Mouse (Mus musculus) midbrain, embryonic 16.5 days (tissue): ENCODE results near the gene Kcnc1. TPM values are rescaled to one million over a fixed set of nuclear protein-coding genes. Genes with fewer than 3 reads are reported as not detected.

Experiments
- ATAC-seq: fragments of 200-750 bp; cut with Nextera tagmentation; 2 replicates; pipeline ENCODE4 v1.8.0; 2017; ENCODE audit warnings: moderate TSS enrichment
- H3K27ac ChIP-seq: fragments of 300-500 bp; sonication (generic); 2 replicates; pipeline ENCODE4 v1.5.1; 2014; ENCODE audit warnings: mild to moderate bottlenecking, low read length, mixed read lengths
- H3K27me3 ChIP-seq: fragments of 300-500 bp; sonication (generic); 2 replicates; pipeline ENCODE4 v1.6.1; 2014; ENCODE audit warnings: low read depth, low read length, mixed read lengths; ENCODE audit not compliant: control insufficient read depth, insufficient read depth
- H3K36me3 ChIP-seq: fragments of 300-500 bp; sonication (generic); 2 replicates; pipeline ENCODE4 v1.6.1; 2014; ENCODE audit warnings: mild to moderate bottlenecking, low read length, moderate library complexity, mixed read lengths; ENCODE audit not compliant: control insufficient read depth, insufficient read depth
- H3K4me1 ChIP-seq: fragments of 300-500 bp; sonication (generic); 2 replicates; pipeline ENCODE4 v1.6.1; 2014; ENCODE audit warnings: mild to moderate bottlenecking, low read length, mixed read lengths; ENCODE audit not compliant: control insufficient read depth, insufficient read depth
- H3K4me2 ChIP-seq: fragments of 300-500 bp; sonication (generic); 2 replicates; pipeline ENCODE4 v1.6.1; 2014; ENCODE audit warnings: mild to moderate bottlenecking, low read length, mixed read lengths
- H3K4me3 ChIP-seq: fragments of 300-500 bp; sonication (generic); 2 replicates; pipeline ENCODE4 v1.5.1; 2014; ENCODE audit warnings: low read depth, mild to moderate bottlenecking, low read length, moderate library complexity, mixed read lengths
- H3K9ac ChIP-seq: fragments of 300-500 bp; sonication (generic); 2 replicates; pipeline ENCODE4 v1.6.1; 2014; ENCODE audit warnings: low read depth, low read length, mixed read lengths
- H3K9me3 ChIP-seq: fragments of 300-500 bp; sonication (generic); replicated peaks from 2 replicates; pipeline ENCODE4 v1.6.1; 2014; ENCODE audit warnings: mild to moderate bottlenecking, low read length, mixed read lengths; ENCODE audit not compliant: control insufficient read depth, poor library complexity, severe bottlenecking
- WGBS: fragments of 180-500 bp; shearing (Covaris S2); extraction: QIAGEN DNeasy Blood & Tissue Kit; methylation state at CpG from one replicate; pipeline ENCODE4 v1.1.7; 2014; 5-methylcytosine and 5-hydroxymethylcytosine counted together
- polyA plus RNA-seq: library from polyadenylated mRNA; unstranded; fragments of >200 nt; fragmentation: Nextera tagmentation; extraction: Ambion mirVana; gene quantifications from 2 replicates; pipeline ENCODE4 v1.2.1, GENCODE M21; 2015

The Kcnc1 gene
- polyA plus RNA-seq, 1 experiment from 2014 or later = 11.4 TPM

- no peak overlapping the region for H3K27ac ChIP-seq
- H3K9me3 ChIP-seq = no peaks in the 10 kb centered on the region
- no peak overlapping the region for H3K4me2 ChIP-seq
- H3K27me3 ChIP-seq = peaks cover 7% of the 10 kb centered on the region
- ATAC-seq = no peak
- no peaks in the 10 kb centered on the region for H3K36me3 ChIP-seq
- H3K4me3 ChIP-seq = no peak overlapping the region
- H3K4me1 ChIP-seq = 0 out of 2 replicates have a peak, but pooled peaks cover 2% of the 10 kb centered on the region
- 74% methylated on average over 4 of the region's 4 CpGs for WGBS
- no peak overlapping the region for H3K9ac ChIP-seq
Observed at GRCm38 (mm10) chr7:46390226-46390625, 6.1 kb upstream of the Kcnc1 start.

DNA sequence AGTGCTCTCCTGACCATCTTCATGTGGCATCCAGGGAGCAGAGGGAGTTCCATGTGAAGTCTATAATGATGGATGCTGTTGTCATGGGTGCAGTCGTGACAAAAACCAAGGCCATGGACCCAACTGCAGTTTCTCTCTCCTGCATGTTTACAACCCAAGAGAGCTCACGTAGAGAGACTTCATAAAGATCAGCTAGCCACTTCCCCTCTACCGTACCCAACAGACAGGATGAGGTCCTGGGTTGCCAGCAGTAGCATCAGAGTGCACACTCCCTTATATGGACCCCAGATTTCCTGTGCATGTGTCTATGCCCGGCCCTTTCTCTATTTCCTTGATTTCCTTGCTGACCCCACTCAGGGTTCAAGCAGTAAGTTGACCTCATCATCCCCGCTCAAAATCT lies 4.6 kb upstream of the Kcnc1 start:
- H3K27me3 ChIP-seq = peaks cover 9% of the 10 kb centered on the region
- WGBS = 77% methylated on average over 5 of the region's 5 CpGs
- no peak for ATAC-seq
- no peak overlapping the region for H3K4me2 ChIP-seq
- no peak overlapping the region for H3K27ac ChIP-seq
- no peaks in the 10 kb centered on the region for H3K9me3 ChIP-seq
- H3K4me1 ChIP-seq = peaks cover 7% of the 10 kb centered on the region; the same call in 1 of the 2 replicates
- no peaks in the 10 kb centered on the region for H3K36me3 ChIP-seq
- H3K4me3 ChIP-seq = no peak overlapping the region
- no peak overlapping the region for H3K9ac ChIP-seq

GRCm38 (mm10) chr7:46393116-46393515 lies 3.2 kb upstream of the Kcnc1 start:
- Histone ChIP-seq H3K36me3 (no peaks in the 10 kb centered on the region), H3K27ac (no peak overlapping the region), H3K9me3 (no peaks in the 10 kb centered on the region), H3K4me2 (no peak overlapping the region), H3K27me3 (peaks cover 9% of the 10 kb centered on the region), H3K9ac (no peak overlapping the region), H3K4me3 (no peak overlapping the region), H3K4me1 (peaks cover 7% of the 10 kb centered on the region; the same call in 1 of the 2 replicates)
- WGBS = 0% methylated on average over 2 of the region's 2 CpGs
- no peak for ATAC-seq

DNA sequence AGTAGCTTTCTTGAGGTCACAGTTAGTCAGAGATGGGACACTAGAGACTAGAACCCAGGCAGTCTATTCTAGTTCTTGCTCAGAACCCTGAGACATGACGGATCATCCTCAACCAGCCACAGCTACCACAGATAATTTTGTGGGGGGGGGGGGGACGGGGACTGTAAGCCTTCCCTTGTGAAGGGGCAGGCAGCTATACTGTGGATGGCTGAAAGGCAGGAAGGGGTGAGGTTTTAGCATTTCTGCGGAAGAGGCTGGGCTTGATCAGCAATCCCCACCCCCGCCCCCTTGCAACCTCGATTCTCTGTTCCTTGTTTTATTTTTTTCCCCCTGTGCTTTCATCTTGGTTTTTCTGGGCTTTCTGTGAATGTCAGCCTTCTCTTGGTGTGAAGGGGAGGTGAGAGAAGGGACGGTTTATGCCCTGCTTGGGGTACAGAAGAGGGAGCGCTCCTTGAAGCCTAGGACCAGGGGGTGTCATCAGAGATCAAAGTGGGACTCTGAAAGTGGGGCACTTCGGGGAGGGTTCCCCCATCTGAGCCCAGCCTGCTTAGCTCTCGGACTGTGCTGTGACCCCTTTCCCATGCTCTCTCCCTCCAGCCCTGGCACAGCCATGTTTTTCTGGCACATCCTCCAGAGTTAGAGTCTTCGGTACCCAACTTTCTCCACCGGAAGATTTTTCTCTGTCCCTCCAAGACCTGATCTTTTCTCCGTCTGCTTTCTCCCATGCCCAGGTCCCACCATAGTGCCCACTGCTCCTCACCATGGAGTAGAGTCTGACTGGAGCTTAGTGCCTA lies 2.4 kb upstream of the Kcnc1 start:
- H3K4me1 ChIP-seq = peaks cover 12% of the 10 kb centered on the region
- H3K4me3 ChIP-seq = no peak overlapping the region
- no peak overlapping the region for H3K9ac ChIP-seq
- H3K4me2 ChIP-seq = no peak overlapping the region
- no peak for ATAC-seq
- no peak overlapping the region for H3K27ac ChIP-seq
- no peaks in the 10 kb centered on the region for H3K9me3 ChIP-seq
- no peaks in the 10 kb centered on the region for H3K36me3 ChIP-seq
- H3K27me3 ChIP-seq = peaks cover 9% of the 10 kb centered on the region
- WGBS = 55% methylated on average over 12 of the region's 12 CpGs

GRCm38 (mm10) chr7:46394933-46395332 lies 1.4 kb upstream of the Kcnc1 start:
- H3K4me2 ChIP-seq = no peak overlapping the region
- no peaks in the 10 kb centered on the region for H3K36me3 ChIP-seq
- peaks cover 9% of the 10 kb centered on the region for H3K27me3 ChIP-seq
- no peak overlapping the region for H3K27ac ChIP-seq
- ATAC-seq = no peak
- no peak overlapping the region for H3K4me3 ChIP-seq
- WGBS = 46% methylated on average over 4 of the region's 4 CpGs
- H3K9ac ChIP-seq = no peak overlapping the region
- H3K4me1 ChIP-seq = peaks cover 22% of the 10 kb centered on the region
- H3K9me3 ChIP-seq = no peaks in the 10 kb centered on the region

DNA sequence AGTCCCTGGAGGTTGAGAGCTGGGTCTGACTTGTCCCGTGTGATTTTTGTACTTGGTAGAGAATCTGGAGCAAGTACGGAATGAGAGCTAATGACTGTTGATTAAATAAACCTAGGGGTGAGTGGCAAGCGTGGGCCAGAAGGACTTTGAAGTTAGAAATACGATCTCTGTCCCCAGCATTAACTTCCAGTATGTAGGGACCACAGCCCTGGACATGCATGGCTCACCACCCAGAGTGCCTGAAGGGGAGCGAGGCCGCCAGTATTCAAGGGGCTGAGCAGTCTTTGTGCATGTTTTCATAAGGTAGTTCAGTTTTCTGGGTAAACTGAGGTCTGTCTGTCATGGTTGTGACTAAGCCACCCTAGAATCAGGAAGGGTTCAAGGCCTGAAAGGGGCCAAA lies 726 bp upstream of the Kcnc1 start:
- H3K4me2 ChIP-seq = peak overlapping the region; percentile 91
- H3K4me3 ChIP-seq = peak overlapping the region; percentile 92
- H3K4me1 ChIP-seq = peaks cover 28% of the 10 kb centered on the region
- H3K9ac ChIP-seq = peak overlapping the region; percentile 98
- ATAC-seq = no peak
- H3K27me3 ChIP-seq = peaks cover 9% of the 10 kb centered on the region
- no peaks in the 10 kb centered on the region for H3K36me3 ChIP-seq
- H3K27ac ChIP-seq = no peak overlapping the region
- 38% methylated on average over 6 of the region's 6 CpGs for WGBS
- no peaks in the 10 kb centered on the region for H3K9me3 ChIP-seq

DNA sequence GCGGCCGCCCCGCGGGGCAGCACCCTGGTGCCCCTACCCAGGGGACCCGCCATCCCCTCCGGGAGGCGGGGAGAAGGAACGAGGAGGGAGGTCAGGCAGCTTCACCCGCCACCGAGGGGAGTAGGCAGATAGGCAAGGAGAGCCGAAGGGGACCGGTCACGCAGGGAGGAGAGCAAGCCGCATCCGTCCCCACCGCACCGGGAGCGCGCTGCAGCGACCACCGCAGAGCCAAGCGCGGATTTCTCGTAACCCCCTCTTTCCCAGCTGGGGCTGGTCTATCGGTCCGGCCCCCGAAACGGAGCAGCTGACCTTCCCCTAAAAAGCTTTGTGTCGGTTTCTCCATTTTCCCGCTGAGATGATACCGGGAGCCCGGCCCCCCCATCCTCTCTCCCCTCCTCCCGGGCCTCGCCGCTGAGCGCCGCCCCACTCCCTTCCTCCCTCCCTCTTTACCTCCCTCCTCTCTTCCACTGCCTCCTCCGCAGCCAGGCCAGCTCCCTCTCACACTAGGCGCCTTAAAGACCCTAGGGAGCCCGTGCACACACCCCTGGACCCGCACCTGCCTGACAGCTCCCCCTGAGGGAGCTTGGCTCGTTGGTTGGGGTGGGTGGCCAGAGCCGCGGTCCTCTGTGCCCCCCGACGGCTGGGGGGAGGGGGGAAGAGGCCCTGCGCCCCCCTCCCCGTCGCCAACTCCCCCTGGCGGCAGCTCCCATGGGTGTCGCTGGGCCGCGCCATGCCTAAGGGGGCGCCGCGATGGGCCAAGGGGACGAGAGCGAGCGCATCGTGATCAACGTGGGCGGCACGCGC lies 833 bp downstream of the Kcnc1 start:
- Histone ChIP-seq H3K4me2 (peak overlapping the region; percentile 91), H3K9ac (peak overlapping the region; percentile 98), H3K4me1 (peaks cover 38% of the 10 kb centered on the region), H3K27me3 (peaks cover 9% of the 10 kb centered on the region), H3K4me3 (peak overlapping the region; percentile 92), H3K27ac (peak overlapping the region; percentile 89), H3K9me3 (no peaks in the 10 kb centered on the region), H3K36me3 (no peaks in the 10 kb centered on the region)
- under 1% methylated on average over 50 of the region's 64 CpGs for WGBS
- peak; percentile 59 for ATAC-seq

DNA sequence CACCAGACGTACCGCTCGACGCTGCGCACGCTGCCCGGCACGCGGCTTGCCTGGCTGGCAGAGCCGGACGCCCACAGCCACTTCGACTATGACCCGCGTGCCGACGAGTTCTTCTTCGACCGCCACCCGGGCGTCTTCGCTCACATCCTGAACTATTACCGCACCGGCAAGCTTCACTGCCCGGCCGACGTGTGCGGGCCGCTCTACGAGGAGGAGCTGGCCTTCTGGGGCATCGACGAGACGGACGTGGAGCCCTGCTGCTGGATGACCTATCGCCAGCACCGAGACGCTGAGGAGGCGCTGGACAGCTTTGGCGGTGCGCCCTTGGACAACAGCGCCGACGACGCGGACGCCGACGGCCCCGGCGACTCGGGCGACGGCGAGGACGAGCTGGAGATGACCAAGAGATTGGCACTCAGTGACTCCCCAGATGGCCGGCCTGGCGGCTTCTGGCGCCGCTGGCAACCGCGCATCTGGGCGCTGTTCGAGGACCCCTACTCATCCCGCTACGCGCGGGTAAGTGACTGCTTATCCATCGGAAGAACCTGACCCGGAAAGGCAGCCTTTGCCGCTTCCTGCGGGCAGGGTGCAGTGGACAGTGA lies 1.5 kb downstream of the Kcnc1 start:
- Histone ChIP-seq H3K9me3 (no peaks in the 10 kb centered on the region), H3K27me3 (peaks cover 9% of the 10 kb centered on the region), H3K4me3 (peak overlapping the region; percentile 92), H3K4me1 (peaks cover 42% of the 10 kb centered on the region), H3K27ac (peak overlapping the region; percentile 89), H3K9ac (peak overlapping the region; percentile 98), H3K36me3 (no peaks in the 10 kb centered on the region), H3K4me2 (peak overlapping the region; percentile 91)
- no peak for ATAC-seq
- WGBS = 9% methylated on average over 70 of the region's 70 CpGs
